Mouse (Mus musculus) lung, postnatal 0 days (tissue): ENCODE data around the gene Cadm2.

Source experiments
- CTCF ChIP-seq: IDR thresholded peaks from 2 replicates; pipeline ENCODE4 v1.5.1; 2016; ENCODE audit warnings: antibody characterized with exemption, mild to moderate bottlenecking
- EP300 ChIP-seq: IDR thresholded peaks from 2 replicates; pipeline ENCODE4 v1.6.1; 2016; ENCODE audit warnings: antibody characterized with exemption, mild to moderate bottlenecking, control low read depth

- TF ChIP-seq EP300 (no peak), CTCF (no peak)
Measured at GRCm38 (mm10) chr16:67518311-67518710, 102.4 kb downstream of the Cadm2 start.
